Mouse (Mus musculus) intestine, embryonic 16.5 days (tissue): ENCODE data around the gene Fam83e. TPM values are rescaled to one million over a fixed set of nuclear protein-coding genes. Genes with fewer than 3 reads are reported as not detected.

Experiments
- ATAC-seq: fragments of 200-750 bp; cut with Nextera tagmentation; 2 replicates; pipeline ENCODE4 v1.8.0; 2017; ENCODE audit warnings: moderate TSS enrichment, moderate library complexity
- H3K27ac ChIP-seq: fragments of 300-500 bp; sonication (generic); 2 replicates; pipeline ENCODE4 v1.5.1; 2014; ENCODE audit warnings: mild to moderate bottlenecking, low read length
- H3K27me3 ChIP-seq: fragments of 300-500 bp; sonication (generic); replicated peaks from 2 replicates; pipeline ENCODE4 v1.6.1; 2014; ENCODE audit warnings: low read length, control low read depth, mixed read lengths; ENCODE audit not compliant: control insufficient read depth, insufficient read depth
- H3K36me3 ChIP-seq: fragments of 300-500 bp; sonication (generic); 2 replicates; pipeline ENCODE4 v1.6.1; 2014; ENCODE audit warnings: low read length, control low read depth; ENCODE audit not compliant: control insufficient read depth, insufficient read depth
- H3K4me1 ChIP-seq: fragments of 300-500 bp; sonication (generic); 2 replicates; pipeline ENCODE4 v1.6.1; 2014; ENCODE audit warnings: low read length, control low read depth, mixed read lengths; ENCODE audit not compliant: control insufficient read depth, insufficient read depth
- H3K4me2 ChIP-seq: fragments of 300-500 bp; sonication (generic); 2 replicates; pipeline ENCODE4 v1.6.1; 2014; ENCODE audit warnings: low read depth, low read length, control low read depth
- H3K4me3 ChIP-seq: fragments of 300-500 bp; sonication (generic); 2 replicates; pipeline ENCODE4 v1.5.1; 2014; ENCODE audit warnings: mild to moderate bottlenecking, low read length
- H3K9ac ChIP-seq: fragments of 300-500 bp; sonication (generic); 2 replicates; pipeline ENCODE4 v1.6.1; 2014; ENCODE audit warnings: low read depth, low read length
- H3K9me3 ChIP-seq: fragments of 300-500 bp; sonication (generic); 2 replicates; pipeline ENCODE4 v1.6.1; 2016; ENCODE audit warnings: low read length, control low read depth; ENCODE audit not compliant: control insufficient read depth
- WGBS: fragments of 180-500 bp; shearing (Covaris S2); extraction: QIAGEN DNeasy Blood & Tissue Kit; methylation state at CpG from one replicate; pipeline ENCODE4 v1.1.7; 2014; 5-methylcytosine and 5-hydroxymethylcytosine counted together
- polyA plus RNA-seq: library from polyadenylated mRNA; unstranded; fragments of >200 nt; fragmentation: Nextera tagmentation; extraction: Ambion mirVana; gene quantifications from 2 replicates; pipeline ENCODE4 v1.2.1, GENCODE M21; 2015

Gene Fam83e
- polyA plus RNA-seq, 1 experiment from 2014 or later, result 34.2 TPM

DNA sequence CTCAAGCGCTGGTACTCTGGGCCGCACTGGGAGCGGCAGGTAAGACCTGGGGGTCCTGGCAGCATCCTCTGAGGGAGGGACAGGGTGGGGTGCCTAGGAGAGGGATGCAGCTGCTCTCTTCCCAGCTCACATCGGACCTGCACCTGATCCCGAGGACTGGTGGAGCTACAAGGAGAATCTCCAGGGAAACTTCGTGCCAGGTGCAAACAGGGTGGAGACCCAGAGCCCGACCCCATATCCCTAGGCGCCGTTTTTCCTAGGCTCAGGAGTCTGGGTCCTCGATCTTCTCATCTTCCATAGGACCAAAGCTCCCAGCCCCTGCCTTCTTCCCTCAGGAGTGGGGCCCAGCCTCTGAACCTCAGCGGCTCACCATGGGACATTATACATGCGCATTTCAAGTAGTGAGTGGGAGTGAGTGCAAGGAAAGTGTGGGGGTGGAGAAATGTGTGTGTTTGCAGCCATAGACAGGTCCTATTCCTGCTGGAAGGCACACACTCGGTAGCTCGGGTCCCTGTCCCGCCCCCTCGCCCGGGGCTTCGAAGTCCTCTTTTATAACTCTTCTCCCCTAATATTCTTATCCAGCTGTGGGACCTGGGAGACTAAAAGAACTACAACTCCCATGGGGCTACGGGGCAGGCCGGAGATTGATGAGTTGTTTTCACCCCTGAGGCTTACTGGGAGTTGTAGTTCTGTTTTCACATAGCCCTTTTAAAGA lies 20.6 kb upstream of the Fam83e start:
- peaks cover 24% of the 10 kb centered on the region for H3K27me3 ChIP-seq
- no peak for ATAC-seq
- H3K9ac ChIP-seq, result peak overlapping the region; percentile 66
- peak overlapping the region; percentile 75 for H3K4me2 ChIP-seq
- H3K9me3 ChIP-seq, result no peaks in the 10 kb centered on the region
- WGBS, result 2% methylated on average over 20 of the region's 20 CpGs
- no peaks in the 10 kb centered on the region for H3K36me3 ChIP-seq
- H3K27ac ChIP-seq, result no peak overlapping the region
- H3K4me3 ChIP-seq, result peak overlapping the region; percentile 43
- peaks cover 24% of the 10 kb centered on the region for H3K4me1 ChIP-seq

DNA sequence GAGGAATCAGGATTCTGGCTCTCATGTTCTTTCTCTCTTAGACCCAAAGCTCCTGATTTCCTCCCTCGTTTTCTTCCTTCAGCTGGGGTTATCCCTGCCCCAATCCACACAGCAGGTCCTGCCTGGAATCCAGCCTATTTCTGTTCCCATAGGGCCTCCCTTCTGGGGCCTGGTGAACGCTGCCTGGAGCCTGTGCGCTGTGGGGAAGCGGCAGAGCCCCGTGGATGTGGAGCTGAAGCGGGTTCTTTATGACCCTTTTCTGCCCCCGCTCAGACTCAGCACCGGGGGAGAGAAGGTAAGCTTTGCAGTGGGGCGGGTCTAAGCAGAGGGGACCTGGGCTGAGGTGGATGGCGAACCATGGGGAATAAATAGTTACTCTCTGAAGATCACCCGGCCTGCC lies 19.9 kb upstream of the Fam83e start:
- no peaks in the 10 kb centered on the region for H3K9me3 ChIP-seq
- peak overlapping the region; percentile 41; the same call in 1 of the 2 replicates for H3K27ac ChIP-seq
- no peaks in the 10 kb centered on the region for H3K36me3 ChIP-seq
- H3K4me1 ChIP-seq, result peaks cover 30% of the 10 kb centered on the region
- WGBS, result 30% methylated on average over 11 of the region's 11 CpGs
- peaks cover 24% of the 10 kb centered on the region for H3K27me3 ChIP-seq
- H3K4me2 ChIP-seq, result peak overlapping the region; percentile 75
- ATAC-seq, result no peak
- peak overlapping the region; percentile 64 for H3K9ac ChIP-seq
- peak overlapping the region; percentile 31 for H3K4me3 ChIP-seq

- peaks cover 35% of the 10 kb centered on the region for H3K4me1 ChIP-seq
Observed at GRCm38 (mm10) chr7:45701607-45702006, 19.4 kb upstream of the Fam83e start.

GRCm38 (mm10) chr7:45702316-45702715 lies 18.7 kb upstream of the Fam83e start:
- no peak overlapping the region for H3K4me2 ChIP-seq
- H3K4me1 ChIP-seq, result peaks cover 40% of the 10 kb centered on the region
- no peaks in the 10 kb centered on the region for H3K36me3 ChIP-seq
- H3K9me3 ChIP-seq, result no peaks in the 10 kb centered on the region
- ATAC-seq, result no peak
- no peak overlapping the region for H3K4me3 ChIP-seq
- H3K27ac ChIP-seq, result no peak overlapping the region
- WGBS, result 93% methylated on average over 11 of the region's 11 CpGs
- H3K9ac ChIP-seq, result no peak overlapping the region
- peaks cover 24% of the 10 kb centered on the region for H3K27me3 ChIP-seq

More at GRCm38 (mm10) chr7:45701607-45702006, 19.4 kb upstream of the Fam83e start:
- Histone ChIP-seq H3K36me3 (no peaks in the 10 kb centered on the region), H3K27me3 (peaks cover 24% of the 10 kb centered on the region), H3K4me3 (no peak overlapping the region; the same call in 1 of the 2 replicates), H3K4me2 (no peak overlapping the region), H3K9me3 (no peaks in the 10 kb centered on the region), H3K9ac (no peak overlapping the region), H3K27ac (no peak overlapping the region)
- 88% methylated on average over 11 of the region's 11 CpGs for WGBS
- ATAC-seq, result no peak

DNA sequence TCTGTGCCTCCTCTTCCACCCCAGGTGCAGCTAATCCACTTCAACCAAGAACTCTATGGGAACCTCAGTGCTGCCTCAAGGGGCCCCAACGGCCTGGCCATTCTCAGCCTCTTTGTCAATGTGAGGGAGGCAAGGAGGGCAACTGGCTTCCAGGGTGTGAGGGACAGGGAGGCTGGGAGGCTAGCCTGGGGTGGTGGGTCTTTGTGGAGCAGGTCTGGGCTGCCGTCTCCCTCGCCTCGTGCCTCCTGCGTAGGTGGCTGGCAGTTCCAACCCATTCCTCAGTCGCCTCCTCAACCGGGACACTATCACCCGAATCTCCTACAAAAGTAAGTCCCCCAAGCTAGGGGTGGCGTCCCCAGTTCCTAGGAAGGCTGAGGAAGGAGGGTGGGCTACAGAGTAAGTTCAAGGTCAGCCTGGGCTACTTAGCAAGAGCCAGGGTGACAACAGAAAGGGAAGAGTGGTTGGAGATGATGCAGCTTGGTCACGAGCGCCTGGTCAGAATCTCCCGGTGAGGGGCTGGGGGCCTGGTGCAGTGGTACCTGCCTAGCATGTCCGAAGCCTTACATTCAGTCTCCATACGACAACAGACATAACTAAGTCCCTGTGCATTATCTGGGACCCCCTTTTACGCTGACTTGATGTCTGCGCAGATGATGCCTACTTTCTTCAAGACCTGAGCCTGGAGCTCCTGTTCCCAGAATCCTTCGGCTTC lies 18.0 kb upstream of the Fam83e start:
- no peak overlapping the region for H3K4me2 ChIP-seq
- H3K4me3 ChIP-seq, result no peak overlapping the region
- H3K4me1 ChIP-seq, result peaks cover 45% of the 10 kb centered on the region
- peak overlapping the region; percentile 68; the same call in 1 of the 2 replicates for H3K9ac ChIP-seq
- WGBS, result 90% methylated on average over 17 of the region's 17 CpGs
- no peaks in the 10 kb centered on the region for H3K9me3 ChIP-seq
- H3K36me3 ChIP-seq, result no peaks in the 10 kb centered on the region
- peaks cover 24% of the 10 kb centered on the region for H3K27me3 ChIP-seq
- no peak for ATAC-seq
- no peak overlapping the region for H3K27ac ChIP-seq

DNA sequence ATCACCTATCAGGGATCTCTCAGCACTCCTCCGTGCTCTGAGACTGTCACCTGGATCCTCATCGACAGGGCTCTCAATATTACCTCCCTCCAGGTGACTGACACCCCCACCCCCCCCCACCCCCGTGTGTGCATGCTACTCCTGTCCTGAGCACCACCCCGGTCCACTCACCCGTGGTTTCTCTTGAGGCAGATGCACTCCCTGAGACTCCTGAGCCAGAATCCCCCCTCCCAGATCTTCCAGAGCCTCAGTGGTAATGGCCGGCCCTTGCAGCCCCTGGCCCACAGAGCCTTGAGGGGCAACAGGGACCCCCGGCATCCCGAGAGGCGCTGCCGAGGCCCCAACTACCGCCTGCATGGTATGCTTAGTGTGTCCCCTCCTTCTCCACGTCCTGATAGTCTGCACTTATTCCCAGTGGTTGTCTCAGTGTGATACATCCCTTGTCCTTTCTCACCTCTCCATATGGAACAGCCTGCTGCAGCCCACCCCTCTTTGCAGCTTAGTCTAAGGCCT lies 17.4 kb upstream of the Fam83e start:
- no peak for ATAC-seq
- Histone ChIP-seq H3K4me3 (peak overlapping the region; percentile 70), H3K4me2 (peak overlapping the region; percentile 96), H3K9me3 (no peaks in the 10 kb centered on the region), H3K9ac (peak overlapping the region; percentile 68), H3K36me3 (no peaks in the 10 kb centered on the region), H3K27ac (peak overlapping the region; percentile 89), H3K4me1 (peaks cover 51% of the 10 kb centered on the region), H3K27me3 (peaks cover 20% of the 10 kb centered on the region)
- 49% methylated on average over 12 of the region's 12 CpGs for WGBS

- no peaks in the 10 kb centered on the region for H3K9me3 ChIP-seq
- H3K9ac ChIP-seq, result peak overlapping the region; percentile 68
- no peaks in the 10 kb centered on the region for H3K36me3 ChIP-seq
- peaks cover 16% of the 10 kb centered on the region for H3K27me3 ChIP-seq
- ATAC-seq, result peak; percentile 47
- H3K4me3 ChIP-seq, result peak overlapping the region; percentile 70
- peaks cover 56% of the 10 kb centered on the region for H3K4me1 ChIP-seq
- peak overlapping the region; percentile 89 for H3K27ac ChIP-seq
- WGBS, result 1% methylated on average over 13 of the region's 13 CpGs
- H3K4me2 ChIP-seq, result peak overlapping the region; percentile 96
Observed at GRCm38 (mm10) chr7:45704046-45704559, 16.9 kb upstream of the Fam83e start.

GRCm38 (mm10) chr7:45704730-45705442 lies 16.1 kb upstream of the Fam83e start, which contains the start of gene Dbp:
Gene Dbp (plus strand): TSS chr7:45705088.
- H3K4me2 ChIP-seq, result peak within 1 kb of the TSS; percentile 99
- peak within 1 kb of the TSS; percentile 93 for H3K27ac ChIP-seq
- H3K9ac ChIP-seq, result peak within 1 kb of the TSS; percentile 76
- peaks cover 54% of the 10 kb centered on the region for H3K4me1 ChIP-seq
- H3K9me3 ChIP-seq, result no peaks in the 10 kb centered on the region
- WGBS, result 0% methylated on average over 36 of the region's 36 CpGs
- H3K27me3 ChIP-seq, result peaks cover 10% of the 10 kb centered on the region
- no peaks in the 10 kb centered on the region for H3K36me3 ChIP-seq
- H3K4me3 ChIP-seq, result peak within 1 kb of the TSS; percentile 70
- ATAC-seq, result peak; percentile 79
